Mouse (Mus musculus) G1E (cell line): ENCODE measurements around the gene Rsph3b. TPM values are rescaled to one million over a fixed set of nuclear protein-coding genes. Genes with fewer than 3 reads are reported as not detected.
"Not testable (repeated sequence)": the region's sequence is repeated elsewhere in the genome, so short reads cannot be mapped to it uniquely, and the experiment has no call there.

Source experiments
- ATAC-seq: 2 replicates; pipeline ENCODE4 v1.8.0; 2016; ENCODE audit warnings: mild to moderate bottlenecking; ENCODE audit not compliant: insufficient number of reproducible peaks, poor library complexity, low FRiP score, severe bottlenecking; ENCODE audit errors: extremely low read depth
- DNase-seq: peaks from one replicate; pipeline ENCODE4 v3.0.0; 2012; ENCODE audit warnings: low spot score
- H3K27me3 ChIP-seq: 2 replicates; pipeline ENCODE4 v1.6.1; 2012; ENCODE audit warnings: mild to moderate bottlenecking, low read length, inconsistent platforms; ENCODE audit not compliant: insufficient read depth
- H3K36me3 ChIP-seq: replicated peaks from 2 replicates; pipeline ENCODE3; 2012; ENCODE audit warnings: mild to moderate bottlenecking, inconsistent platforms
- H3K4me1 ChIP-seq: 2 replicates; pipeline ENCODE4 v1.6.1; 2012; ENCODE audit warnings: low read depth, low read length, inconsistent platforms, mixed read lengths; ENCODE audit not compliant: insufficient read depth
- H3K4me3 ChIP-seq: 2 replicates; pipeline ENCODE4 v1.5.1; 2012; ENCODE audit warnings: low read depth, mild to moderate bottlenecking, inconsistent platforms, low read length, moderate library complexity, mixed read lengths
- H3K9me3 ChIP-seq: replicated peaks from 2 replicates; pipeline ENCODE4 v1.6.1; 2012; ENCODE audit warnings: inconsistent platforms
- CTCF ChIP-seq: IDR thresholded peaks from 2 replicates; pipeline ENCODE4 v1.5.1; 2012; ENCODE audit warnings: low read depth, low read length, inconsistent platforms, mixed read lengths
- polyA plus RNA-seq: library from polyadenylated mRNA; stranded (reverse); fragments of >175 nt; gene quantifications from 2 replicates; pipeline ENCODE4 v1.2.3, GENCODE M21; 2012
- total RNA-seq, 2 experiments: library from RNA; stranded (forward) in 1 of 2; stranded (reverse) in 1 of 2; fragments of 200-1000 nt in 1 of 2; fragments of >200 nt in 1 of 2; fragmentation: Nextera tagmentation in 1 of 2; gene quantifications; 2 replicates each; pipeline ENCODE4 v1.2.3; 2014 to 2017

The Rsph3b gene
- total and polyA plus RNA-seq, 3 experiments, result 21.7 to 23.3 (median 23.2) TPM

GRCm38 (mm10) chr17:6970334-6970733 is 21.9 kb upstream of the Rsph3b start, which contains the start of gene Rnaset2b:
Gene Rnaset2b, plus strand, starts transcription at chr17:6970634.
- not testable (repeated sequence) for H3K4me1 ChIP-seq, H3K4me3 ChIP-seq, ATAC-seq, DNase-seq, H3K27me3 ChIP-seq, H3K9me3 ChIP-seq, H3K36me3 ChIP-seq

DNA sequence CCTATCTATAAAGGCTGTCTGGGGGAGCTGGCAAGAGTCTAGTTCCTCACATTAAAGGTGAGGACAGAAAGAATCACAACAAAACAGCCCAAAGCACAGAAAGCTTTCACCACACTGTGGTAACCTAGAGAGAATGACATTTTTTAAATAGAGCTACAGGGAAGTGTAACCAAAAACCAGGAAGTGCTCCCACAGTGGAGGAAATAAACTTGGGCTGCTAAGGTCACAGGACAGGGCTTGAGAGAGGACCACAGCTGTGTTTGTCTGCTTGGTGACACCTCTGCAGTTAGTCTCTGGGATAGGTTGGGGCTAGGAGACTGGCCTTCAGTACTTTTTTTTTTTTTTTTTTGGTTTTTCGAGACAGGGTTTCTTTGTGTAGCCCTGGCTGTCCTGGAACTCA is 19.2 kb upstream of the Rsph3b start:
- not testable (repeated sequence) for H3K4me1 ChIP-seq, H3K27me3 ChIP-seq, H3K4me3 ChIP-seq, DNase-seq, ATAC-seq, H3K9me3 ChIP-seq, H3K36me3 ChIP-seq

GRCm38 (mm10) chr17:6965364-6965763 is 16.9 kb upstream of the Rsph3b start:
- H3K27me3 ChIP-seq, H3K4me1 ChIP-seq, H3K4me3 ChIP-seq, H3K9me3 ChIP-seq, H3K36me3 ChIP-seq, ATAC-seq: not testable (repeated sequence)
- peak; percentile 2 for DNase-seq
- TF ChIP-seq CTCF, result peak; percentile 14; the same call in 1 of the 2 replicates

GRCm38 (mm10) chr17:6962936-6963335 is 14.5 kb upstream of the Rsph3b start:
- not testable (repeated sequence) for H3K4me1 ChIP-seq

GRCm38 (mm10) chr17:6962339-6962738 is 13.9 kb upstream of the Rsph3b start:
- DNase-seq, H3K4me1 ChIP-seq, ATAC-seq, H3K27me3 ChIP-seq, H3K36me3 ChIP-seq, H3K9me3 ChIP-seq, H3K4me3 ChIP-seq: not testable (repeated sequence)

More at GRCm38 (mm10) chr17:6962936-6963335, 14.5 kb upstream of the Rsph3b start:
- H3K27me3 ChIP-seq, H3K9me3 ChIP-seq, DNase-seq, H3K36me3 ChIP-seq, ATAC-seq, H3K4me3 ChIP-seq: not testable (repeated sequence)

- H3K36me3 ChIP-seq, H3K4me3 ChIP-seq, H3K4me1 ChIP-seq, DNase-seq, H3K9me3 ChIP-seq, H3K27me3 ChIP-seq: not testable (repeated sequence)
- peak; percentile 92 for ATAC-seq
Measured at GRCm38 (mm10) chr17:6961181-6962000, 12.9 kb upstream of the Rsph3b start.

GRCm38 (mm10) chr17:6960776-6961175 is 12.3 kb upstream of the Rsph3b start, which contains the start of gene Tagap1:
Gene Tagap1, minus strand, starts transcription at chr17:6961156.
- H3K36me3 ChIP-seq, H3K9me3 ChIP-seq, H3K27me3 ChIP-seq, ATAC-seq, H3K4me1 ChIP-seq, DNase-seq: not testable (repeated sequence)
- peak within 1 kb of the TSS; percentile 56; the same call in 1 of the 2 replicates for H3K4me3 ChIP-seq

GRCm38 (mm10) chr17:6960349-6960748 is 11.9 kb upstream of the Rsph3b start:
- not testable (repeated sequence) for H3K36me3 ChIP-seq, ATAC-seq, DNase-seq, H3K4me1 ChIP-seq, H3K27me3 ChIP-seq, H3K4me3 ChIP-seq, H3K9me3 ChIP-seq

DNA sequence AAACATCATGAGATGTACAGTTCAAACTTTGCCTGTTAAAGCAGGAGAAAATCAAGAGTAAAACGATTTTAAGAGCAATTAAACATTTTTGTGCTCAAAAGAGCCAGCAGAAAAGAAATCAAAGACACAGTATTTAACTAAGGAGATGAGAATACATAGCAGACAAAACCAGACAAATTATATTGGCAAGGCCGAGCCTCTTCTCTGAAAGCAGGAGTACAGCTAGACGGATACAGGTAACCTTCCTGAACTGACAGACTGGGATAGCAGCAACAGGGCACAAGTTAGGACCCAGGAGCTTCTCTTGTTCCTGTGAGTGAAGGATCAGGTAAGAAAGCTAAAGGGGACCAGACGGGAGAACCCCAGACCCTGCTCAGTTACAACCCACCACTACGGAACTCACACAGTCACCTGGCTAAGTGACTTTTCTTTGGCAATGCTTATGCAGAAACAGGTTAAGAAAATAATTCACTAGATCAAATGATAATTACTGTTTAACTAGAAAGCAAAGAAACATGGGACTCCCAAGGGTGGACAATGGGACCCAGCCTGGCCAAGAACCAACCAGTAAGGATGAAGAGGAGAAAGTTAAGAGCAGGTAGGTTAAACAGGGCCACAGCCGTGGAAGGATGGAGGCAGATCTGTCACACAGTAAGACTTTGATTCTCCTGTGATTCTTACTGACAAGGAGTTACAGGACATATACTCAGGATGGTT is 11.2 kb upstream of the Rsph3b start:
- H3K4me3 ChIP-seq, result peak overlapping the region; percentile 56; the same call in 1 of the 2 replicates
- H3K27me3 ChIP-seq, H3K4me1 ChIP-seq, H3K9me3 ChIP-seq, ATAC-seq, DNase-seq, H3K36me3 ChIP-seq: not testable (repeated sequence)

DNA sequence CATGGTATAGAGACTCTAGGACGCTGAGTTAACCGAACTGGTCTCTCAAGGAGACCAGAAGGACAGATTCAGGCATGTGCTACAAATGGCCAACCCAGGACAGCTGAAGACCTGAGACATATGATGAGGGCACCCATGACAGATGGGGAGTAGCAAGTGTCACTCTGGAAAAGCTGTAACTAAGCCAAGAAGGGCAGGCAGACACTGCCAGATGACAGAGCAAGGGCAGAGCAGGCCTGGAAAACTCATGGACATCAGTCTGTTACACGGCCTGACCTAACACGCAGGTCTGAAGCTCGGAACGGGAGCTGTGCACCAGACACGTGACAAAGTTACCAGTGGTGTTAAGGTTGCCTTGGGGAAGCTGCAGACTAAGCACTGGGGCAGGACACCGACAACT is 10.4 kb upstream of the Rsph3b start:
- H3K4me3 ChIP-seq, DNase-seq, H3K36me3 ChIP-seq, H3K9me3 ChIP-seq, H3K27me3 ChIP-seq, ATAC-seq, H3K4me1 ChIP-seq: not testable (repeated sequence)

DNA sequence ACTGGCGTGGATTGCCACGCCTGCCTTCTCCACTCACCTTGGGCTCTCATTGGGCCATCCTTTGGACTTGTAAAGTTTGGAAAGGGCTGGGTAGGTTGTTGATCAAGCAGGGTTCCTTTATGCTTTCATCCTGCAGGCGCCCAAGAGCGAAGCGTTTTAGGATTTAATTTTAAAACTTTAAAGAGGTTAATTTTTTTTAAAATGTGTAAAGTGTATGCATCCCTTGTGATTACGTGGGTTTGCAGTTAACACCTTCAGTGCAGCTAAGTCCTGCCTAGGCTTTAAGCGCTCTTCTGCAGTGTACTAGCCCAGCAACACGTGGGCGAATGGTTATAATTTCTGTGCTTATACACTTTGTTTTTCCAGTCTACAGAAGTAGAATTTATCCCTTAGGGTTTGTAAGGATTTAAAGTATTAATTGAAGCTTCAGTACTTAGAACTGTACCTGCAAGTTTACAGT is 317 bp upstream of the Rsph3b start:
- DNase-seq (peak; percentile 6), ATAC-seq (peak; percentile 95)
- H3K36me3 ChIP-seq, H3K9me3 ChIP-seq, H3K4me1 ChIP-seq, H3K27me3 ChIP-seq: not testable (repeated sequence)
- H3K4me3 ChIP-seq, result peak overlapping the region; percentile 74
